Mouse (Mus musculus) small intestine, adult 2 months (tissue): ENCODE results near the gene Sgms1.

Experiments used
- CTCF ChIP-seq: fragments of 200-500 bp; IDR thresholded peaks from 2 replicates; pipeline ENCODE4 v1.5.1; 2012; ENCODE audit warnings: low read depth, mild to moderate bottlenecking, control low read depth, inconsistent platforms, low read length, moderate library complexity, mixed read lengths; ENCODE audit not compliant: insufficient replicate concordance, insufficient read length; ENCODE audit errors: extremely low read depth
- POLR2A ChIP-seq: fragments of 200-500 bp; IDR thresholded peaks from 2 replicates; pipeline ENCODE4 v1.6.1; 2012; ENCODE audit warnings: low read depth, mild to moderate bottlenecking, control low read depth, inconsistent platforms, low read length, moderate library complexity

GRCm38 (mm10) chr19:32372373-32372772 is 17.1 kb downstream of the Sgms1 start:
- TF ChIP-seq CTCF (no peak), POLR2A (no peak)
